Mouse (Mus musculus) cerebellum, adult 11 months (tissue): ENCODE results near the gene Actr5.
A peak's percentile ranks its signal among the peaks of the same experiment; 100 is the strongest.

Experiments
- DNase-seq: peaks from one replicate; pipeline ENCODE4 v3.0.0; 2022

Actr5 gene

DNA sequence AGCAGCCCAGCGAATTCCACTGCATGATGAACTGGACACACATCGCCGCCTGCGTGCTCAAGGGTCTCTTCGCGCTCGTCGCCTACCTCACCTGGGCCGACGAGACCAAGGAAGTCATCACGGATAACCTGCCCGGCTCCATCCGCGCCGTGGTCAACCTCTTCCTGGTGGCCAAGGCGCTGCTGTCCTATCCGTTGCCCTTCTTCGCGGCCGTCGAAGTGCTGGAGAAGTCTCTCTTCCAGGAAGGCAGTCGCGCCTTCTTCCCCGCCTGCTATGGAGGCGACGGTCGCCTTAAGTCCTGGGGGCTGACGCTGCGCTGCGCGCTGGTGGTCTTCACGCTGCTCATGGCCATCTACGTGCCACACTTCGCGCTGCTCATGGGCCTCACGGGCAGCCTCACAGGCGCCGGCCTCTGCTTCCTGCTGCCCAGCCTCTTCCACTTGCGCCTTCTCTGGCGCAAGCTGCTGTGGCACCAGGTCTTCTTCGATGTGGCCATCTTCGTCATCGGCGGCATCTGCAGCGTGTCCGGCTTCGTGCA lies 10.2 kb upstream of the Actr5 start:
- DNase-seq = no peak

DNA sequence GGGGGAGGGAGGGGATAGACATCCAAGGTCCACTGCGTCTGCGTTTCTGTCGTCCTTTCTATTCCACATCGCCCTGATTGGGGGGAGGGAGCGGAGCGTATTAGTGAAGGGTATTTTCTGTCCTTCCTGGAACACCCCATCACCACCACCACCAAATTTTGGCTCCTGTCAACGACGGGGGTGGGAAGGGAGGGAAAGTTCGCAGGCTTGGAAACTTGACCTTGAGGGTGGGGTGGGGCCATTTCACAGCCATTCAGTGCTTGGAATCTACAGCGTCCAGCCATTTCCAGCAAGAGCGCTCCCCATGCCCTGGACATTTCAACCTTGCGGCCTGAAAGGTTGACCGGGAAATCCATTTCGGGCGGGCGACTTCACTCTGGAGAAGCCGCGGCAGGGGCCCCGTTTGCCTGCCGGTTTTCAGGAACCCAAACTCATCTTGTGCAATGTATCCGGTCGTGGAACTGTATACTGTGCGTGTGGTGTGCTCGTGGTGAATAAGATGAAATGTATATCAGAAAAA lies 9.5 kb upstream of the Actr5 start:
- DNase-seq = no peak

DNA sequence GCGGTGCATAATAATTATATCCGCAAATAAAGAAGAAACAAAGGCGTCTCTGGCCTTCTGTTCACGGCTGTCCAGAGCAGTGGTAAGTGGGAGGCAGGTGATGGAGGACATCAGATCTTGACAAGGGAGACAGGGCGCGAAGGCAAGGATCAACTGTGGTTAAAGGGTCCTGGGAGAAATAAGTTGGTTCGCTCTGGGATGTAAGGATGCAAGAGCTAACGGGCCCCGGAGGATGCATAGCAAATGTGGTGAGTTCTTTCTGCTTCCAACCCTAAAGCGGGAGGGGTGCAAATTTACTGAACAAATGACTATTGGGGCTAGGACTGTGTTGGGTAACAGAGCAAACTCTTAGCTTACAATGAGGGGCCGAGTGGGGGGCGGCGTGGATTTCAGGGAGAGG lies 9.0 kb upstream of the Actr5 start:
- no peak for DNase-seq

DNA sequence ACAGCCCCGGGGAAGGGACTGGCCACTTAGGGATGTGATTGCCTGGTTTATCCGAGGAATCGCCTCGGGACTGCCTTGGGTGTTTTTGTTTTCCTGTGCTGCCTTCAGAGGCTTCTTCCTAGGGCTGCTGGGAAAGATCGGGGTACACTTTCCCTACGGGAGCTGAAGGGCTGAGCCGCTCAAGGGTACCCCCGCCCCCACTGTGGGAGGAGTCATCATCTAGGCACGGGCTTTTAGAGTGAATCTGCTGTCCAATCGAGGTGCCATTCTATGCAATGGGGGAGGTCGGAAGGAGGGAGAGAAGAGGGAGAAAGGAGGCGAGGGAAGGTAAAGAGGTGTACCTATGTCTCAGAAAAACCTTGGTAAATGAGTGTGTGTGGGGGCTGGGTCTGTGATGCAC lies 8.4 kb upstream of the Actr5 start:
- DNase-seq = no peak

DNA sequence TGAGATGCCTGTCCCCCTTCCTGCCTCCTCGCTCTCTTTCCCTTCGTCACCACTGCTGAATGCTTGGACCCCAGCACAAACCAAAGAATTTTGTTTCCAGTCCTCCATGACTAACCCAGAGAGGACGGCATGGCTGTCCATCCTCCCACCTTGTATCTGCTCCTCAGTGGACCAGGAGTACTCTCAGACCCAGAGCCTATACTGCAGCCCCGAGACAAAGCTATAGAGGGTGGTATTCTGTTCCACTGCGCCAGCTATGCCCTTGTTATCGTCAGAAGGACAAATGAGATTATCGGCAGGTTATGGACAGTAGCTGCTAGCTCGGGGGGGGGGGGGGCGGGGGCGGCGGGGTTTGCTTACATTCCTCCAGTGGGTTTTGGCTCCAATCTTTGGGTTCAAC lies 7.9 kb upstream of the Actr5 start:
- DNase-seq = no peak

DNA sequence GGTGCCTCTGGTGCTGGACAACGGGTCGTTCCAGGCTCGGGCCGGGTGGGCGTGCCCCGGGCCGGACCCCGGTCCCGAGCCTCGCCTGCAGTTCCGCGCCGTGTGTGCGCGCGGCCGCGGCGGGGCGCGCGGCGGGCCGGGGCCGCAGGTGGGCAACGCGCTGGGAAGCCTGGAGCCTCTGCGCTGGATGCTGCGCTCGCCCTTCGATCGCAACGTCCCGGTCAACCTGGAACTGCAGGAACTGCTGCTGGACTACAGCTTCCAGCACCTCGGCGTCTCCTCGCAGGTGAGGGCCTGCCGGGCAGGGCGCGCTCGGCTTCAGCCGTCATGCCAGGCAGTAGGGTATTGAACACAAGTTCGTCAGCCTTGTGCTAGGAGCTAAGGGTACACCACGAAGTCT lies 543 bp downstream of the Actr5 start:
- DNase-seq = no peak

DNA sequence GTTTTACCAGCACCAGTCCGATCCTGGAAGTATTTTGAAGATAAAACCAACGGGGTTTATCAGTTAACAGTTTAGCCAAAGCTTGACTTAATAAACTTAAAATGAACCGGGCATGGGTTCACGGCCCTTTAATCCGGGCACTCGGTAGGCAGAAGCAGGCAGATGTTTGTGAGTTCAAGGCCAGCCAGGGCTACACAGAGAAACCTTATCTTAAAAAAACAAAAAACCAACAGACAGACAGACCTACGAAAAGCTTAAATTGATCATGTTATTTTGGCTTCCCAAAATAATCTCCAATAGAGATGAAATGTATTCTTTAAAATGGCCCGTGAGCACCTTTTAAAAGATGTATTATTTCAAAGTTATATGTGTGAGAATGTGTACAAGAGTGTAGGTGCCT lies 1.0 kb downstream of the Actr5 start:
- DNase-seq = no peak

DNA sequence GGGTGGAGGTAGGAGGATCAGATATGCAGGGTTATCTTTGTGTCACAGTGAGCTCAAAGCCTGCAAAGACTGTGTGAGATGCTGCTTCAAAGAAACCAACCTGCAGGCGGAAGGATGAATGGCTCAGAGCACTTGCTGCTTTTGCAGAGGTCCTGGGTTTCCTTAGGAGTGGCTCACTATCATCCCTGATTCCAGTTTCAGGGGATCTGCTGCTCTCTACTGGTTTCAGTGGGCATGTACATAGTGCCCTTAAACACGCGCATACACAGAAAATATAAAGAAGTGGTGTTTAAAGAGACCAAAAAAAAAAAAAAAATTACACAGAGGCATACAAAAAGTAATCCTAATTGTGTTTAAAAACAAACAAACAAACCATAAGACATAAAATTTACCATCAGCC lies 4.2 kb downstream of the Actr5 start:
- DNase-seq = no peak

DNA sequence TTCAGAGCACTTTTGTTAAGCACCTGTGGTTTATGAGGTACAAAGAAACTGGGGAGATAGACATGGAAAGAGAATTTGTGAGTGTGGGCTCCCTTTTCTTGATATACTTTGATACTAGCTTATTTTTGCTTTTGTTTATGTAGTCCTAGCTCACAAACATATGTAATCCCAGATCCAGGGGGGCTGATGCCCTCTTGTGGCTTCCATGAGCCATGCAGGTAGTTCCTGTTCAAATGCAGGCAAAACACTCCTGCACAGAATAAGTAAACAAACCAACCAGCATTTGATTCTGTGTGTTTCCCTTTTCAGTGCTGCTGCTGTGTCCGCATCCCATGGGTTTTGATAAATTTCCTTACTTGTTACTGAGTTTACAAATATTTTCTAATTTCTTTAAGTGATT lies 4.7 kb downstream of the Actr5 start:
- no peak for DNase-seq

DNA sequence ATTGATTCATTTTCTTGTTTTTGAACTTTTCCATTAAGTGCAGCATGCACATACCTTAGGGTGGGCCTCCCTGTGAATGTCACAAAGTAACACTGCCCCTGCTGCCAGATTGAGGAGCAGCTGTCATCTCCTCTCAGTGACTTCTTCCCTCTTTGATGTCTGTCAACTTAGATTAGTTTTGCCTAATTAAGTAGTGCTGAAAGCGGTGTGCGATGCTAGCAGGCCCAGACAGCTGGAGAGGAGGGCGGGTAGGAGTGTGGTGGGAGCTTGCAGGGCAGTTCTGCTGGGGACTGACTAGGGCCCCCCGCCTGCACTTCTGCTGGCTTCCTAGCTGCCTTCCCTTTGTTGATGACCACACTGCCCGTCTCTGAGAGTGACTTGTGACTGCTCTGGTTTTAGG lies 7.2 kb downstream of the Actr5 start:
- DNase-seq = no peak

DNA sequence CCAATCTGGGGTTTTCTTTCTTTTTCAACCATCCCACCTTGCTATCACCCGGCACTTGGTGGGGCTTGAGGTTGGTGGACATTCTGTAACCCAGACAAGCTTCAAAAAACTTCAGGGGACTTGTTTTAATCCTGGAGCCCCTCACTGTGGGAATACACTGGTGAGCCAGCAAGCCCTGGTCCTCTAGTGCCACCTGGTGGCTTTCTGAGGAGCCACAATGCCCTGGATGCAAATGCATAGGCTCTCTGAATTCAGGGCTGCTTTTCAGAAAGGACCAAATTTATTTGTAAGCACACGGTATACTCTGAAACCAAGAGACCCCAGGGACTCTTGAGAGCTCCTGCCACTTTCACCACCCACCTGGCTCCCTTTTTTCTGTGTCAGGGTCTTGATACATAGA lies 17.2 kb downstream of the Actr5 start:
- DNase-seq = peak; percentile 28

DNA sequence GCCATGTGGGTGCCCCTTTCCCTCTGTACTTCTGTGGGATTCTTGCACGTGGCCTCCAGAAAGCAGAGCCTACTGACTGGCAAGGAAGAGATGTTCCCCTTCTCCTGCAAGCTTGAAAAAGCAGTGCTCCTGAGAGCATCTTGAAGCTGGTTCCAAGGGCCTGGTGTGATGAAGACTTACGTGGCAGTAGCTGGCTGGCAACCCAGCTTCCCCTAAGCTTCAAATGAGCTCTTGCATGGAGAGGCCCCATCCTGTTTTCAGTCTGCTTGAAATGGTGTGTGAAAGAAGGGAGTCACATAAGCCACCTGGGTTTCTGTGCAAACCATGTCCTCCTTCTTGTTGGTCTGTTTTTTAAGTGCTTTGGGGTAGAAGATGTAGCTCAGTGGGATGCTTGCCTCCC lies 17.9 kb downstream of the Actr5 start:
- DNase-seq = no peak

DNA sequence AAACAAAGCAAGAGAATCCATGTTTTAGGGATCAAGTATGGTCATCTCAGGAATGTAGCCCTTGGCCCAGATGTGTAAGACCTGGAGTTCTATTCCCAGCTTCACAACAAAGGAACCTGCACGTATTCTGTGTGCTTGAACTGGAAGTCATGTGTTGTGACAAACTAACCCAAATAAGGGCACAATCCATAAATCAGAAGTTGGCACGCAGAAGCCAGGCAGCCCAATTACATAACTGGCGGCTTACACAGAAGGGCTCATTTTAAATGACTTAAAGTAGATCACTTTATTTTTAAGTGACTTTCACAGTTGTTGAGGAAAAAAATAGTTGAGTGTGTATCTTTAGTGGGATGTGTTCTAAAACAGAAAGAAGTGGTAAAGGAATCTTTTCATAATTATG lies 19.1 kb downstream of the Actr5 start:
- no peak for DNase-seq

DNA sequence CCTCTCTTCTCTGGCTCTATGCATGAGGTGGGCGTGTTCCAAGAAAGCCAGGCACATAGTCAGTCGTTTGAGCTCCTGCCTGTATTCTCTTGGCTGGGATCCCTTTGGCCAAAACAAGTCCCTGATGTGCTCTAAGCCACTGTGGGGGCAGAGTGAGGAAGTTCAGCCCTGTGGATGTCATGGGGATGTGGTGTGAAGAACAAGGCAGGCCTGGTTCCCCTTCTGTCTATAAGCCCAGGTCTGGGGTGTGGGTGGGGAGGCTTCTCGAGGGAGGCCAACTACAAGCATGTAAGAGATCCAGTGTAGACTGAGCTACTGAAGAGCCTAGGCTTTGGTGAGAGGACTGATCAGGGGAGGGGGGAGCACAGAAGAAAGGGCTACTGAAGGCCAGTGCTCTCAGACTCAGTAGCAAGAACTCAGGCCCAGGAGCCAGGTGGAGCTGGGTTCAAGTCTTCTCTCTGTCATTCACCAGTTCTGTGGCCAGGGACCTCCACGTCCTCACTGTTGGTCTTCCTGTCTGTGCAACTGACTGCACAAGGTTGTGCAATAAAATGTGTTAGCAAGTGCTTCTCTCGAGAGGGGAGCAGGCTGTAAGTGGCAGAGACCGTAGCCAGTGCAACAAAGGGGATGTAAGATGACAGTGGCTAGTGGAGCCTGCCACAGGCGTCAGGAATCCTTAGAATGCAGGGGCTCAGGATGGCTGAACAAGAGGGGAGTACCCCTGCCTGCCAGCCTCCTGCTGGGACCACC lies 26.6 kb downstream of the Actr5 start:
- DNase-seq = no peak

DNA sequence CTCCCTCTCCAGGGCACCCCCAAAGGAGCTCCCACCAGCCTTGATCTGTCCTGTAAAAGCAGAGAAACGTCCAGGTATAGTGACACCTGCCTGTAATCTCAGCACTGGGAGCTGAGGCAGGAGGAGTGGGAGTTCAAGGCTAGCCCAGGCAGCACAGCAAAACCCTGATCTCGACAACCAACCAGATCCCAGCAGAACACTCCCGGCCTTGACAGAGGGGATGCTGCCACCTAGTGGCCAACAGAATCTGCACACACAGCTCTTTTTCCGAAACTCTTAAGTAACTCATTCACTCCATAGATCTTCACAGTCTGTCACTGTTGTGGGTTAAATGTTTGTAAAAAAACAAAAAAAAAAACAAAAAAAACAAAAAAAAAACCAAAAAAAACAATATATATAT lies 28.3 kb downstream of the Actr5 start:
- DNase-seq = peak; percentile 50

DNA sequence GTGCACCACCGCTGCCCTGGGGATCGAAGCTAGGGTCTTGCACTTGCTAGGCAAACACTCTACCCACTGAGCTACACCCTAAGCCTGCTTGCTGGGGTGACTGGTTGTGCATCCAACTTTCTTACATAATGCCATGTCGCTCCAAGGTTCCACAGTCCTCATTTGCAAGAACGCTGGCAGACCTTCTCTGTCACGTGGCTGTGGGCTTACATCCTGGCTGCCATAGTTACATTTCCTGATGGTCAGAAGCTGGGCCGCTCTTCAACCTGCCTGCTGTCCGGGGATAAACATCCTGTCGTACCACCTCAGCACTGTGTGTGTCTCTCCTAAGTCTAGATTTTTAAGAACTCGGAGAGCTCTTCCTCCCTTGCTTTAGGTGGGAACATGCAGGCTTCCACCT lies 30.0 kb downstream of the Actr5 start:
- no peak for DNase-seq

DNA sequence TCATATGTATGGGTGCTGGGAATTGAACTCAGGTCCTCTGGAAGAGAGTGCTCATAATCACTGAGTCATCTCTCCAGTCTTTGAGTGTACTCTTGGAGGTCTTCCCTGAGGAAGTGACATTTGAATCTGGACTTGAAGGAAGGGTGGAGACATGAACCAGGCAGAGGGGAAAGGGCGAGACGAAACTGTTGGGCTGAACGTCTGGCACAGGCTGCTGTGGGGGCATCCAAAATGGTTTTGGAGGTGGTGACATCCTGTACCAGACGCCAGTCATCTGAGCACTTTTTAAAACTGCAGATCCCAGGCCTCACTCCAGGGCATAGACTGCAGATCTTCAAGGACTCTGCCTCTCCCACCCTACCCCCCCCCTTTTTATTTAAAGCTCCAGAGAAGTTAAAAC lies 31.1 kb downstream of the Actr5 start:
- DNase-seq = no peak

DNA sequence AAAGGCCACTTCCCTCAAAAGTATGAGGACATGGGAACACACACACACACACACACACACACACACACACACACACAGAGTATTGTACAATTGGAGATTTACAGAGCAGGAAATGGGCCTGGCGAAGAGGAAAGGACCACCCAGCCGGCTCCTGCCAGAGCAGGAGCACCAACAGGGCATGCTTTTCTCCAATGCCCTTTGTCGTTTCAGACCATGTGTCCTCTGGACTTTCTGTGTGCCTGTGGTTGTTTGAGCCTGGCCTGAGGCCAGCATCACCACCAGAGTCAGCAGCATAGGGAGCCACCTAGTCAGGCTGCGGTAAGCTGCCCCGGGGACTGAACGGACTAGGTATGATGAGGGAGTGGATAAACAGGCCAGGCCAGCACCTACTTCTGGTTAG lies 34.1 kb downstream of the Actr5 start:
- no peak for DNase-seq

DNA sequence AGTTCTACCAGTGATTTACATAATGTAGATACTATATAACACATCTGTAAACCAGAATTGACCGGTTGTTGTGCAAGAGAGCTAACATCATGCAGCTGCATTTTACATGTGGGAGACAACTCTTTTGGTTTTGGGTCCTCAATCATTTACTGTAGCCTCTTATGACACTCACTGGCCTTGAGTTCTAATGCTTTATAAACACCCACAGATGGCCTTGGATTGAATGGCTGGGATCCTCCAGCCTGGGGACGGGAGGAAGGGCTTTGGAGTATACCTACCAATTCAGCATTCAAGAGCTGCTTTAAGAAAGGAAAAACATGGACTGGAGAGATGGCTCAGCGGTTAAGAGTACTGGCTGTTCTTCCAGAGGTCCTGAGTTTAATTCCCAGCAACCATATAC lies 34.7 kb downstream of the Actr5 start:
- no peak for DNase-seq

DNA sequence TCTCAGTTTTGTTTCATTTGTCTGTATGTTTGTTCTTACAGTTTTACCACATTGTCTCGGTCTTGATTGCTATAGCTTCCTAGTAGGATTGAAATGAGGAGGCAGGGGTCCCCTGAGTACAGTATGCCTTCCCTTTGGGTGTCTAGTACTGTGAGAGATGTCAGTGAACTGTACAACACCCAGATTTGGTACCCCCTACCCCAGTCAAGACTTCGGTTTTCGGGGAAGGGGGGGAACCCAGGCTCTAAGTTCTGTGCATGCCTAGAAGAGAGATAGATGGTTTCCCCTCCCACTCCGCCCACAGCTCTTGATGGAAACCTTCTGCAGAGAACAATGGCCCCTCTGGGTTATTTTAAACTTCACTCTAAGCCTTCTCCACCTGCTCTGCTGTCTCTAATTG lies 40.4 kb downstream of the Actr5 start, which contains the start of gene Ppp1r16b:
Ppp1r16b (plus strand) TSS at position 301 of the 400 bp plus-strand sequence.
- DNase-seq = no peak

DNA sequence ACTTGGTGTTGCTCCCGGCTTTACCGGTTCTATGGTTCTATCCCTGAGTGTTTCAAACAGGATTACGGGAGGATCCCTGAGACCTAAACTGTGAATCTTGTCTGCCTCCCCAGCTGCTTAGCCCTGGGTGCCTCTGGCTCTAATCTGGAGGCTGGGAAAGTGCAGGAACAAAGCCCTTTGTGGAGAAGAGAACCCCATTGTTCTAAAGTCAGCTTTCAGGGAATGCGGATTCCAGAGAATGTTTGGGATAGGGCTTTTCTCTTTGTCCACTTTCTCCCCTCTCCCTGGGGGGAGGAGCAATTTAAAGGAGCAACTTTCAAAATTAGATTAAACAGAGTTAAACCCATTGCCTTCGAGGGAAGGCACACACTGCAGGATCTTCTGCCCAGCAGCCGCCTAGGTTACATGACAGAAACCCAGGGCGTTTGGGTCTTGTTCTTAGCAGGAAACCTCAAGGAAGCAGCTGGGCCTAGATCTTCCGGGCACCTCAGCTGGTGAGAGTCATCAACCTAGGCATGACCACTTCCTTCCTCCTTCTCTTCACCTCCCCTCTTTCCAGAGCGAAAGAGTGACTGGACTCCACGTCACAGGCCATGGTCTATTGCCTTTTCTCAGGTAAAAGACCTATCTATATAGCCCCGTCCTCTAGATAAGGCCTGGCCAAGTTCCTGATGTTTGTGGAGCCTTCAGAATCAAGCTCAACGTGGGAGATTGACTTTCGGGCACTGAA lies 41.5 kb downstream of the Actr5 start:
- no peak for DNase-seq

DNA sequence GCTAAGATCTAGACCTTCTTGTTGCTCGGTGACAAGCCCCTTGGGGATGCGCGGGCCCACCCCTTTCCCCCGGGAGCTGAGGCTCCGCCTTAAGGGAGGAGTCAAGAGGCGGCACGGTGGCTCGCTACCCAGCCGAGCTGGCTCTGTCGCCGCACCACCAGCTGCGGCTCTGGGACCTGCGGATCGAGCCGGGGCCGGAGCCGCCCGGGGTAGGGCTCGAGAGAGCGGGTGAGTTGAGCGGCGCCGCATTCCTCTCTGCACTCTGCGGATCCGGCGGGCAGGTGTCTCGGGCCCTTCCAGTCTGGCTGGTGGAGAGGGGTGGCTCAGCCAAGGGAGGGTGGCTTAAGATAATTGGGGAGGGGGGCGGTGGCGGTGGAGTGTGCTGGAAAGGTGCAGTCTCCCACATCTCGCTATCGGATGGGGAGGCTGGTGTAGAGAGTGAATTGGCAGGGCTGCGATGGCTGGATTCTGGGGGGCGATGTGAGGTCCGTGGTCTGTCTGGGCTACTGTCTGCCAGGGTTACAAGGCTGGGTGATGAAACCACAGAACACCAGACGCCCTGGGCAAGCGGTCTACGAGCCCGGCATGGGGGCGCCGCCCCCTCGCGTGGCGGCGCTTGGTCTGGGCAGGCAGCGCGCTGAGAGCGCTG lies 42.5 kb downstream of the Actr5 start:
- DNase-seq = no peak

DNA sequence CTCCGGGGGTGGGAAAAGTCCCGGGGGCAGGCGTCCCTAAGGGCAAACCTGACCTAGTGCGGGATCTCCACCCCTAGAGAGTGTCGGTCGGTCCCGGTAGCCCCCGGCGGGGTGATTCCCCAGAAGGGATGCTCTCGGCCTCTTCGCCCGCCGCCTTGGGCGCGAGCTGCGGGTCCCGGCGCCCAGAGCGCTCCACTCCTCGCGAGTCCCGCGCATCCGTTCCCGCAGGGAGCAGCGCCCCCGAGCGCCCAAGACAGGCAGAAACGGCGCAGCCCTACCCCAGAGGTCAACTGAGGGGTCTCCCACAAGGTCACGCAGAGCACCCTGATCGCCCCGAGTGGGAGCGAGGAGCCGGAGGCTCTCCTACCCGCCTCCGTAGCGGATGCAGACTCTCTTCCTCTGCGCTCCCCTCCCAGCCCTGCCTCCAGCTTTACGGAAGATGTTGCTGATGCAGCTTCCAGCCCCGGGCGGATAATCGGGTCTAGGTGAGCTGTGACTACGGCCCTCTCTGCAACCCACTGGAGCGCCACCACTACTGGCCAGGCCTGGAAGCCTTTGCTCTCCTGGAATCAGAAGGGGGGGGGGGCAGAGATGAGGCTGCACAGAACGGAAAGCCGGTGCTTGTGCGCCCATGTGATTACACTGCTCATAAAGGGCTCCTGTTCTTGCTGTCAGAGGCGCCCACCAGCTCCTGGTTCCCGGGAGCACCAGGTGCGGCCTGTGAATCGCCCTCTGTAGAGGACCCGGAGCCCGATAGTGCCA lies 43.2 kb downstream of the Actr5 start:
- no peak for DNase-seq
